Mouse (Mus musculus) lung, embryonic 14.5 days (tissue): ENCODE results near the gene AU021092. TPM values are rescaled to one million over a fixed set of nuclear protein-coding genes. Genes with fewer than 3 reads are reported as not detected.

Experiments
- ATAC-seq: fragments of 200-750 bp; cut with Nextera tagmentation; 2 replicates; pipeline ENCODE4 v1.8.0; 2017; ENCODE audit warnings: mild to moderate bottlenecking, moderate TSS enrichment, moderate library complexity; ENCODE audit not compliant: insufficient read depth
- DNase-seq: peaks from one replicate; pipeline ENCODE4 v3.0.0-alpha.2; 2015
- H3K27ac ChIP-seq: fragments of 300-500 bp; sonication (generic); 2 replicates; pipeline ENCODE4 v1.5.1; 2014; ENCODE audit warnings: low read depth, mild to moderate bottlenecking, moderate library complexity
- H3K27me3 ChIP-seq: fragments of 300-500 bp; sonication (generic); 2 replicates; pipeline ENCODE4 v1.6.1; 2014; ENCODE audit warnings: low read length, control low read depth; ENCODE audit not compliant: insufficient read depth
- H3K36me3 ChIP-seq: fragments of 300-500 bp; sonication (generic); 2 replicates; pipeline ENCODE4 v1.6.1; 2014; ENCODE audit warnings: control low read depth; ENCODE audit not compliant: insufficient read depth
- H3K4me1 ChIP-seq: fragments of 300-500 bp; sonication (generic); 2 replicates; pipeline ENCODE4 v1.6.1; 2014; ENCODE audit warnings: antibody characterized with exemption, control low read depth; ENCODE audit not compliant: insufficient read depth
- H3K4me2 ChIP-seq: fragments of 300-500 bp; sonication (generic); 2 replicates; pipeline ENCODE4 v1.6.1; 2014; ENCODE audit warnings: mild to moderate bottlenecking
- H3K4me3 ChIP-seq: fragments of 300-500 bp; sonication (generic); 2 replicates; pipeline ENCODE4 v1.5.1; 2014; ENCODE audit warnings: low read depth, low read length
- H3K9ac ChIP-seq: fragments of 300-500 bp; sonication (generic); 2 replicates; pipeline ENCODE4 v1.6.1; 2014
- H3K9me3 ChIP-seq: fragments of 300-500 bp; sonication (generic); 2 replicates; pipeline ENCODE4 v1.6.1; 2016; ENCODE audit warnings: low read depth, low read length, control low read depth
- CTCF ChIP-seq: IDR thresholded peaks from 2 replicates; pipeline ENCODE4 v1.5.1; 2016; ENCODE audit warnings: antibody characterized with exemption, low read depth
- WGBS: fragments of 180-500 bp; shearing (Covaris S2); extraction: QIAGEN DNeasy Blood & Tissue Kit; methylation state at CpG from one replicate; pipeline ENCODE4 v1.1.7; 2014; 5-methylcytosine and 5-hydroxymethylcytosine counted together
- polyA plus RNA-seq: library from polyadenylated mRNA; unstranded; fragments of >200 nt; fragmentation: Nextera tagmentation; extraction: Ambion mirVana; gene quantifications from 2 replicates; pipeline ENCODE4 v1.2.1, GENCODE M21; 2014

Gene AU021092
- polyA plus RNA-seq: 3.4 and 4.5 TPM in 2 replicates

DNA sequence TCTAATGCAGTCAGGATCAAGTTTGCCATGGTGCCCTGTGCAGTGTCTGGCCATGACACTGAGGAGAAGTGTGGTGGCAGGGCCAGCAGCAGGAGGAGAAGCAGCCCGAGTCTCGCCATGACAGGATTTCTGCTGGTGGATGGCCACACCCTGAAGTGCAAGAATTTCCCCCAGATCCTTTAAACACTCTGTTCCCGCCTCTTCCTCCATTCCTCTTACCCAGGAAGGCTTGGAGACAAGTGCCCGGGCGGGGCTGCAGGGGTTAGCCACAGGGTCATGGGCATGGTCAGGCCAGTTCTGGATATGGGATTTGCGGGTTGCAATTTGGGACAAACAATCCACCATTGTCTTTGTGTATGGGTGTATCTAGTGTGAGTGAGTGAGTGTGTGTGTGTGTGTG lies at the start of gene AU021092:
Gene AU021092, minus strand, starts transcription at position 160 of the 400 bp plus-strand sequence.
- H3K27ac ChIP-seq: no peak within 1 kb of the TSS

DNA sequence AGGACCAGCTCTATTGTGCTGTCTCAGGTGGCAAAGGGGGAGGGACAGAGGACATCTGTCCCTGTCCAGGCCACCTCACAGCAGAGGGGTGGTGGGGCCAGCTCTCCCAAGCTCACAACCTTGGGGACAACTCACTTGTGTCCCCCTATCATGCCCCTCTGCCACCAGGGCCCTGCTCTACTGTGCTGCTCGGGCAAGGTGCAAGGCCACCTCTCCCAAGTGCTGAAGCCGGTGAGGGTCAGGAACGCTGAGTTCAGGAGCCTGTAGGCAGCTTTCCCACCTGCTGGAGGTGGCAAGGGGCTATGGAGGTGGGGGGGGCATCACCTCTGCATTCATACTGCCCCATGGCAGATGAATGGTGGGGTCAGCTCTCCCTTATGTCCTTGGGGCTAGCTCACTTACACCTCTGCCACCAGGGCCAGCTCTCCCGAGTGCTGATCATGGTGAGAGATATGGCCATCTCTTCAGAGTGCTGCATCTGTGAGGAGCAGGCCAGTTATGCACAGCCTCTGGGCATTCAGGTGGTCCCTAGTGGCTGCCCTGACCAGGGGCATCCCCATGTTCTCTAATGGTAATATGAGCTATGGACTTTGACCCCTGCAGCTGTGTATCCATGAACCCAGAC lies 49.4 kb upstream of the AU021092 start:
- Histone ChIP-seq H3K27ac (no peak overlapping the region), H3K4me1 (no peaks in the 10 kb centered on the region), H3K9ac (no peak overlapping the region), H3K4me2 (no peak overlapping the region), H3K27me3 (no peaks in the 10 kb centered on the region), H3K4me3 (no peak overlapping the region), H3K36me3 (no peaks in the 10 kb centered on the region), H3K9me3 (no peaks in the 10 kb centered on the region)
- no peak for DNase-seq
- 81% methylated on average over 4 of the region's 4 CpGs for WGBS
- no peak for ATAC-seq
- no peak for TF ChIP-seq CTCF

More for the DNA sequence above, at the start of gene AU021092:
- H3K9me3 ChIP-seq: no peaks in the 10 kb centered on the region
- no peak within 1 kb of the TSS for H3K4me3 ChIP-seq
- H3K9ac ChIP-seq: no peak within 1 kb of the TSS
- ATAC-seq: no peak
- no peaks in the 10 kb centered on the region for H3K27me3 ChIP-seq
- no peak for TF ChIP-seq CTCF
- H3K36me3 ChIP-seq: no peaks in the 10 kb centered on the region
- H3K4me2 ChIP-seq: peak within 1 kb of the TSS; percentile 19; the same call in 1 of the 2 replicates
- H3K4me1 ChIP-seq: no peaks in the 10 kb centered on the region; the same call in 1 of the 2 replicates
- DNase-seq: peak; percentile 5
- 56% methylated on average over 6 of the region's 6 CpGs for WGBS

DNA sequence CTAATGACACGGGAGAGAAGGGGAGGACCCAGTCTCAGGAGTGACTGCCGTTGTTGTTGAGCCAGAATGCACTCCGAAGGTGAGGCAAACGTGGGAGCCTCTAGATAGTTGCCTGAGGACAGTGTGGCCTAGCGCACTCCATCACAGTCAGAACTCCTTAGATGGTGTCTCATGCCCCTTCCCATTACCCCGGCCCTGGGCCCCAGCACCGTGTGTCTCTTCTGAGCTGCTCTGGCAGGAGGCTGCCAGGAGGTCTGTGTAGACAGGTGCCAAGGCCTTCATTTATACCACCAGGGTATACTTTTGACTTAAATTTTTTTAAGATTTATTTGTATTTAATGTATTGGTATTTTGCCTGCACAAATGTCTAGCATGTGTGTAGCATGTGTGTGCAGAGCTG lies 41.8 kb upstream of the AU021092 start:
- H3K4me1 ChIP-seq: no peaks in the 10 kb centered on the region
- H3K9me3 ChIP-seq: no peaks in the 10 kb centered on the region
- ATAC-seq: no peak
- no peak overlapping the region for H3K27ac ChIP-seq
- WGBS: 76% methylated on average over 7 of the region's 7 CpGs
- DNase-seq: no peak
- no peak overlapping the region for H3K9ac ChIP-seq
- no peak for TF ChIP-seq CTCF
- H3K4me2 ChIP-seq: no peak overlapping the region
- H3K36me3 ChIP-seq: no peaks in the 10 kb centered on the region
- no peak overlapping the region for H3K4me3 ChIP-seq
- no peaks in the 10 kb centered on the region for H3K27me3 ChIP-seq

DNA sequence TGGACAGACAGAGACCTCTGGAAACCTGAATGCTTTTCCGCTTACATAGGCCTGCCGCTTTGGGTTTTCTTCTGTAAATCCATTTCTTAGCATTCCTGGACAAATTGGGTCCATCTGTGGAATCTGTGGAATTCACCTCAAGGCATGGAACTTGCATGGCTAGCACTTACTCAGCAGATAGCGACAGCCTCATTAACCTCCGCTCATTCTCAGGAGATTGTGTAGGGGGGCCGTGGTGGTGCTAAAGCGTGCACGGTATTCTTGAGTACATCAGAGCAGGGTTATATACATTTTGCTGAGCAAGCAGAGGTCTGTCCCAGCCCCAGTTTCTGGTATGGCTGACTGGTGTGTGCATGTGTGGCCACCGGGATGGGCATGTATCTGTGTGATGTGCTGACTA lies 41.1 kb upstream of the AU021092 start:
- peak; percentile 69 for ATAC-seq
- Histone ChIP-seq H3K4me1 (no peaks in the 10 kb centered on the region), H3K27me3 (no peaks in the 10 kb centered on the region), H3K4me2 (no peak overlapping the region), H3K9ac (no peak overlapping the region), H3K9me3 (no peaks in the 10 kb centered on the region), H3K4me3 (no peak overlapping the region), H3K27ac (no peak overlapping the region), H3K36me3 (no peaks in the 10 kb centered on the region)
- TF ChIP-seq CTCF: no peak
- WGBS: 43% methylated on average over 8 of the region's 8 CpGs
- peak; percentile 4 for DNase-seq

DNA sequence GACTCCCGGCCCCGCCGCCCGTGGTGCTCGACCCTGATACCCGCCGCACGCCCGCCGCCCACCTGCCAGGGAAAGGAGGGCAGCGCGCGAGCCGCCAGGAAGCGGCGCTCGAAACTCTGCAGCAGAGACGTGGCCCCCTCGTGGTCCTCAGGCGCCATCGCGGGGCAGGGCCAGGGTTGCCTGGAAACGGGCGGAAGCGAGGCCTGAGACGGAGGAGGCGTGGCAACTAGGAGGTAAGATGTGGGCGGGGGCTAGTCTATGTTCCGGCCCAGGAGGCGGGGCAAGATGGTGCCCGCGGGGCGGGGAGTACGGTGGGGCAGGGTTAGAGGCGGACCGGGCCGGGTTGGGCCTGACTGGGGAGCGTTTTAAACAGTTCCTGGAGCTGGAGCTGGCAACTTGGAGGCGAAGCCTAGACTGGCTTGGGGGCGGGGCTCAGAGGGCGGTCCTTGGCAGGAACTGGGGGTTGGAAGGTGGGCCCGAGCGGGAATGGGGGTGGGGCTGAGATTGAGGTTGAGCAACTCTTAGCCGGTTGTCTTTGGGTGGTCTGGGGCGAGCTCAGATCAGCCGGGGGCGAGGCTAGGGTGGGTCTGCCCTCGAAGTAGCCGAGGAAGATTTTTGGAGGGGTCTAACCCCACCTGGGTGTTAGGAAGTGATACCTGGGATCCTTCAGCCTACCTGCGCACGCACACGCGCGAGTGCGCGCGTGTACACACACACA lies 33.8 kb upstream of the AU021092 start, which contains the start of gene Eef2kmt:
Gene Eef2kmt, minus strand, starts transcription at position 205 of the 718 bp plus-strand sequence.
- ATAC-seq: peak; percentile 96
- H3K9ac ChIP-seq: peak within 1 kb of the TSS; percentile 72
- H3K36me3 ChIP-seq: peaks cover 4% of the 10 kb centered on the region; the same call in 1 of the 2 replicates
- no peaks in the 10 kb centered on the region for H3K9me3 ChIP-seq
- H3K4me2 ChIP-seq: peak within 1 kb of the TSS; percentile 86
- H3K27me3 ChIP-seq: no peaks in the 10 kb centered on the region
- H3K4me1 ChIP-seq: no peaks in the 10 kb centered on the region
- peak within 1 kb of the TSS; percentile 79 for H3K27ac ChIP-seq
- TF ChIP-seq CTCF: peak; percentile 83
- under 1% methylated on average over 57 of the region's 57 CpGs for WGBS
- DNase-seq: peak; percentile 100
- peak within 1 kb of the TSS; percentile 66 for H3K4me3 ChIP-seq

DNA sequence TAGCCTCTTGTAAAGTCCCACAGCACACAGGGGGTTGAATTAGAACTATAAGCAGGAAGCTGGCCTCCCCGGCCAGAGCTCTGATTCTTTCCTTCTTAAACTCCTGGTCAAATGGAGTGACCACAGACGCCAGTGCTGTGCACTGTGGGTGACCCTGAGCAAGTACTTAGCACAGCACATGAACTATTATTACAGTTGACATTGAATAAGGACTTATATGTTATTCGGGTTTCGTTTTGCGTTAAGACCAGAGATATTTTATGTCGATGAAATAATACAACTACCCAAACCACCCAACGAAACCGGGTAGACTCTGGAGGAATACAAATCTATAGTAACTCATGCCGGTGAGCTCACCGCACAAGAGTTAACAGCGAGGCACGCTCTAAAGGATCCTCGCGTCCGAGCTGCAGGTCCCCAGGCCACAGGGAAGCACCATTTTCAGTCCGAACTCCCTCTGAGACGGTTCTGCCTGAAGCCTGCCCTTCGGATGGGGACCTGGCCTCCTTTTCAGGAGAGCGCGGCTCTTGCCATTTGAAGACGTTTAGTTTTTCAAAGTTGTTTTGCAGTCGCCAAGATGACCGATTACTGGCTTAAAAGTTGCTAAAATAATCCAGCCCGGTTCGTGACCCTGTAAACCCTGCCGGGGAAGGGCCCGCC lies 33.1 kb upstream of the AU021092 start:
- Histone ChIP-seq H3K4me2 (peak overlapping the region; percentile 86), H3K4me3 (peak overlapping the region; percentile 66), H3K9me3 (no peaks in the 10 kb centered on the region), H3K27ac (peak overlapping the region; percentile 79), H3K9ac (peak overlapping the region; percentile 72), H3K27me3 (no peaks in the 10 kb centered on the region), H3K36me3 (peaks cover 12% of the 10 kb centered on the region; the same call in 1 of the 2 replicates), H3K4me1 (no peaks in the 10 kb centered on the region)
- TF ChIP-seq CTCF: no peak
- peak; percentile 47 for DNase-seq
- 2% methylated on average over 27 of the region's 27 CpGs for WGBS
- peak; percentile 13; the same call in 1 of the 2 replicates for ATAC-seq
